Mouse (Mus musculus): ENCODE data around the gene Slc9a9. TPM values are rescaled to one million over a fixed set of nuclear protein-coding genes. Genes with fewer than 3 reads are reported as not detected.

The Slc9a9 gene
- polyA plus RNA-seq, 1 experiment: 4.4 TPM

DNA sequence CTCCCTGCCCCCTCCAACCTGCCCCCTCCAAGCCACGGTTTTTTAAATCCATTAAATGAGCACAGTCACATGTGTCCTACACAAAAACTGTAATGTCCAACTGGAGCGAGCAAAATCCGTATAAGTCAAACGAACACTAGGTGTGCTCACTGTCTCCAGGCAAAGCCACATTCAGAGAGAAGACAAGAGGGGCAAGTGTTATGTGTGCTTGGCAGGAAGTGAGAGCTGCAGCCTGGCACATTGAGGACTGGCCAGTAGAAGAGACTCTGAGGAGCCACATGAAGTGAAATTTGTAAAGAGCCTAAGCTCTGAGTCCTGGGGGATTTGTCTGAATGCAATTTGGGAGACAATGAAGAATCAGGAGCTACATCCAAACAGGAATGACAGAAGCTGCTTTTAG, 481.3 kb downstream of the Slc9a9 start:
- no peak overlapping the region for H3ac ChIP-seq (ENCODE audit: control insufficient read depth, insufficient read length, low read depth)
- no peak for TF ChIP-seq MYOG (IDR thresholded peaks at IDR 0.05; ENCODE audit: control insufficient read depth, extremely low read depth, insufficient read length)
- H3K4me3 ChIP-seq (ENCODE audit: insufficient read depth, poor library complexity, severe bottlenecking): no peak overlapping the region
- no peaks in the 10 kb centered on the region for H3K36me3 ChIP-seq (ENCODE audit: control insufficient read depth, insufficient read depth)
- H3K79me2 ChIP-seq (ENCODE audit: control insufficient read depth, insufficient read depth): no peaks in the 10 kb centered on the region
- no peaks in the 10 kb centered on the region for H3K27me3 ChIP-seq (ENCODE audit: control insufficient read depth, insufficient read depth, insufficient read length)
- H3K79me3 ChIP-seq (ENCODE audit: low read depth): no peaks in the 10 kb centered on the region

DNA sequence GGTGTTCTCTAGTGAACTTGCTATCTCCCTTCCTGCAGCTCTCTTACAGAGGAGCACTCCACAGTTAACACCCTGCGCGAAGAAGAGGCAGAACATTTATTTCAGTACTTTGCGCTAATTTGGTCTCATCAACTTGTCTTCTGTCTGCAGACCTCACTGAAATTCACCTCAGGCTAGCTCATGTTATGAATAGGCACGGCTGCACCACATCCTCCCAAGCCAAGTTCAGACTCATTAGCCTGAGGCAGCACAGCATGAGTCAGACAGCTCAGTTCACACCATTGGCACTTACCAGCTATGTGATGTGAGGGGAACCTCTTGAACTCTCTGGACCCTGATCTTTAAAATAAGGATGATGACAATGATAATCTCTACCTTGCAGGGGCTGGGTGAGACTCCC, 482.0 kb downstream of the Slc9a9 start:
- Histone ChIP-seq H3K79me2 (ENCODE audit: control insufficient read depth, insufficient read depth) (no peaks in the 10 kb centered on the region), H3K79me3 (ENCODE audit: low read depth) (no peaks in the 10 kb centered on the region), H3K36me3 (ENCODE audit: control insufficient read depth, insufficient read depth) (no peaks in the 10 kb centered on the region), H3K27me3 (ENCODE audit: control insufficient read depth, insufficient read depth, insufficient read length) (no peaks in the 10 kb centered on the region), H3K4me3 (ENCODE audit: insufficient read depth, poor library complexity, severe bottlenecking) (no peak overlapping the region), H3ac (ENCODE audit: control insufficient read depth, insufficient read length, low read depth) (no peak overlapping the region)
- no peak for TF ChIP-seq MYOD1 (IDR thresholded peaks at IDR 0.05; ENCODE audit: control insufficient read depth, insufficient read length, low read depth)
- no peak for TF ChIP-seq FOSL1 (IDR thresholded peaks at IDR 0.05; ENCODE audit: insufficient read depth, low read length, poor library complexity, severe bottlenecking)
- TF ChIP-seq USF1 (IDR thresholded peaks at IDR 0.05; ENCODE audit: low read depth): no peak

DNA sequence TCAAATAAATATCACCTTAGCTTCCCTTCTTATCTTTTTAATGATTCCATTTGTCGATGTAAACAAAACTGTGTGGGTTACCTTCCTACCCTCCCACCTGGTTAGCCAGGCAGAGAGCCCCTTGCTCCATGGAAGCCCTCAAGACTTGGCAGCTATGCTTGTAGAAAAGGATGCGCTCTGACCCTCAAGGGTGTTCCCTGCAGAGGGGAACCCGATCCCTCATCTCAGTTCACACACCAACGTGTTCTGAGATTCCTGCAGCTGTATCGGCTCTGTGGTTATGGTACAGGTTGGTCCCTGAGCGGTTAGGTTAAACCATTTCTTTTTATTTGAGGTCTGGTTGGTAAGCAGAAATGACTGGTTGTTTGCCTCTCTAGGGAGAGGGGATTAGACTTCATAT, 484.3 kb downstream of the Slc9a9 start:
- H3K36me3 ChIP-seq (ENCODE audit: control insufficient read depth, insufficient read depth): no peaks in the 10 kb centered on the region
- H3ac ChIP-seq (ENCODE audit: control insufficient read depth, insufficient read length, low read depth): no peak overlapping the region
- H3K79me2 ChIP-seq (ENCODE audit: control insufficient read depth, insufficient read depth): no peaks in the 10 kb centered on the region
- H3K79me3 ChIP-seq (ENCODE audit: low read depth): no peaks in the 10 kb centered on the region
- no peak overlapping the region for H3K4me3 ChIP-seq (ENCODE audit: insufficient read depth, poor library complexity, severe bottlenecking)
- no peak for TF ChIP-seq MYOG (IDR thresholded peaks at IDR 0.05; ENCODE audit: control insufficient read depth, extremely low read depth, insufficient read length)
- TF ChIP-seq MAX (IDR thresholded peaks at IDR 0.05): no peak
- TF ChIP-seq FOSL1 (IDR thresholded peaks at IDR 0.05; ENCODE audit: insufficient read depth, low read length, poor library complexity, severe bottlenecking): no peak
- no peak for TF ChIP-seq CEBPB (IDR thresholded peaks at IDR 0.05; ENCODE audit: low read depth)
- peak; percentile 29 for TF ChIP-seq MYOD1 (IDR thresholded peaks at IDR 0.05; ENCODE audit: control insufficient read depth, insufficient read length, low read depth)
- no peak for TF ChIP-seq CTCF (IDR thresholded peaks at IDR 0.05; ENCODE audit: control insufficient read depth, insufficient read depth, insufficient read length)
- no peak for TF ChIP-seq USF1 (IDR thresholded peaks at IDR 0.05; ENCODE audit: low read depth)
- H3K27me3 ChIP-seq (ENCODE audit: control insufficient read depth, insufficient read depth, insufficient read length): no peaks in the 10 kb centered on the region

DNA sequence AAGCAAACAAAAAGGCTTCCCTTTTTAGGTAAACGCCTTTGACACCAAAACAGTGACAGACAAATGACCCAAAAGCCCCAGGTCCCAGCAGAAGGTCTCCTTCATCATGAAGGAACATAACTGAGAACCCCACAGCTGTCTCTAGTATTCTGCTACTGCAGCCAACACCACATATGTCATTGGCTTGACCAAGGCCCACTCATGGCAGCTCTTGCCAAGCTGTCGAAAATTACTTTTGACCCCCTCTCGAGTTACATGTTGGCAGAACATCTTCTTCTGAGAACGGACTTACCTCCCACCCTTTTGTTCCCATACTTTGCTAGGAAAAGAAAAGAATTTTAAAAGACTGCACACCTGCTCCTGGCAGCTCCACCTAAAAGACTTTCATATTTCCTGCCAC, 488.2 kb downstream of the Slc9a9 start:
- Histone ChIP-seq H3K4me3 (ENCODE audit: insufficient read depth, poor library complexity, severe bottlenecking) (no peak overlapping the region), H3K79me2 (ENCODE audit: control insufficient read depth, insufficient read depth) (no peaks in the 10 kb centered on the region), H3K79me3 (ENCODE audit: low read depth) (no peaks in the 10 kb centered on the region), H3ac (ENCODE audit: control insufficient read depth, insufficient read length, low read depth) (no peak overlapping the region), H3K36me3 (ENCODE audit: control insufficient read depth, insufficient read depth) (no peaks in the 10 kb centered on the region), H3K27me3 (ENCODE audit: control insufficient read depth, insufficient read depth, insufficient read length) (no peaks in the 10 kb centered on the region)
- no peak for TF ChIP-seq FOSL1 (IDR thresholded peaks at IDR 0.05; ENCODE audit: insufficient read depth, low read length, poor library complexity, severe bottlenecking)
- TF ChIP-seq CTCF (IDR thresholded peaks at IDR 0.05; ENCODE audit: control insufficient read depth, insufficient read depth, insufficient read length): no peak
- no peak for TF ChIP-seq USF1 (IDR thresholded peaks at IDR 0.05; ENCODE audit: low read depth)
- no peak for TF ChIP-seq MYOD1 (IDR thresholded peaks at IDR 0.05; ENCODE audit: control insufficient read depth, insufficient read length, low read depth)
- TF ChIP-seq CEBPB (IDR thresholded peaks at IDR 0.05; ENCODE audit: low read depth): no peak
- no peak for TF ChIP-seq MYOG (IDR thresholded peaks at IDR 0.05; ENCODE audit: control insufficient read depth, extremely low read depth, insufficient read length)
- TF ChIP-seq MAX (IDR thresholded peaks at IDR 0.05): no peak

DNA sequence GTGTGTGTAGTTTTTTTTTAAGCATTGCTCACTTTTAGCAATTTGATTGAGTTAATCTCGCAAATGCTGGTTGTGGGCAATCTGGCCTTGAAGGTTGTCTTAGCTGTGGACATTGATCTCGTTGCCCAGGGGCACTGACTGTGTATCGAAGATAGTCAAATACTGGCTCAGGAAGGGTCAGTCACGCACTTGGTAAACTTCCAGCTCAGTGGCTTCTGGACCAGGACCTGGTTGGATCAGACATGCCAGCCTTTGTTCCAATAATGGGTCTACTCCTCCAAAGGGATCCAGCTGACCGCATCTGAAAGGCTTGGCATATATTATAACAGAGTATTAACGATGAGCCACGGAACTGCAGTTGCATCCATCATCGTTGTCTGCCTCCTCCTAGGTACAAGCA, 489.2 kb downstream of the Slc9a9 start:
- no peaks in the 10 kb centered on the region for H3K79me2 ChIP-seq (ENCODE audit: control insufficient read depth, insufficient read depth)
- no peak overlapping the region for H3K4me3 ChIP-seq (ENCODE audit: insufficient read depth, poor library complexity, severe bottlenecking)
- H3K79me3 ChIP-seq (ENCODE audit: low read depth): no peaks in the 10 kb centered on the region
- no peaks in the 10 kb centered on the region for H3K36me3 ChIP-seq (ENCODE audit: control insufficient read depth, insufficient read depth)
- no peak overlapping the region for H3ac ChIP-seq (ENCODE audit: control insufficient read depth, insufficient read length, low read depth)
- TF ChIP-seq FOSL1 (IDR thresholded peaks at IDR 0.05; ENCODE audit: insufficient read depth, low read length, poor library complexity, severe bottlenecking): no peak
- TF ChIP-seq CTCF (IDR thresholded peaks at IDR 0.05; ENCODE audit: control insufficient read depth, insufficient read depth, insufficient read length): no peak
- TF ChIP-seq MAX (IDR thresholded peaks at IDR 0.05): no peak
- H3K27me3 ChIP-seq (ENCODE audit: control insufficient read depth, insufficient read depth, insufficient read length): no peaks in the 10 kb centered on the region

DNA sequence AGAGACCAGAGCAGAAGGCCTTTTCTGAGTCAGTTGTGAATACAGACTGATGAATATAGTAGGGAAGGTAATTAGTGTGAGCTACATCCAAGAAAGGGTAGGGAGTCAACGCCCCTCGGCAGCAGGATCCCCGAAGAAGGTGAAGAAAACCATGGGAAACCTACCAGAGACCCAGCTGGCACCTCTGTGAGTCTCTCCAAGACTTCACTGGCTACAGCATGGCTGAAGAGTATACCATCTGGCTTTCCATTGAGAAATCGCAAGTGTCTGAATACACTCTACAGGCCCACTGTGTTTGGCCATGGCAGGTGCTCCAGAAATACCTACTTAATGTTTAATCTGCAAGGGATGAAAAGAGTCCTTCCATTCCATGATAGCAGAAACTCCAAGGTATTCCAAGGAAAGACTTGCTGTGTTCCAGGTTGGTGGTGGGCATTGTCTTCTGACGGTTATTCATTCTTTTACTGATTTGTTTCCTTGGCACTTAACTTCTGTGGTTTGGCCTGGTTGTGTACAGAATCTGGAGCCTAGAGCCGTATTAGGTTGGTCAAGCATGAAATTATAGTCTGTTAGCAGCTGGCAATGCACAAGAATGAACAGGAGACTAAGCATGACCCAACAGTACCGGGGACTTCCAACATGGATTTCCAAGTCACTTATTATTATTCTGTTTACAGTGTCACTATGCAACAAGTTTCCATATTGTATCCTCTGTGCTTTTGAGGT, 491.0 kb downstream of the Slc9a9 start:
- TF ChIP-seq CTCF (IDR thresholded peaks at IDR 0.05; ENCODE audit: control insufficient read depth, insufficient read depth, insufficient read length) (no peak), USF1 (IDR thresholded peaks at IDR 0.05; ENCODE audit: low read depth) (no peak)
- Histone ChIP-seq H3K79me3 (ENCODE audit: low read depth) (no peaks in the 10 kb centered on the region), H3K36me3 (ENCODE audit: control insufficient read depth, insufficient read depth) (no peaks in the 10 kb centered on the region), H3K79me2 (ENCODE audit: control insufficient read depth, insufficient read depth) (no peaks in the 10 kb centered on the region), H3K4me3 (ENCODE audit: insufficient read depth, poor library complexity, severe bottlenecking) (no peak overlapping the region), H3ac (ENCODE audit: control insufficient read depth, insufficient read length, low read depth) (no peak overlapping the region), H3K27me3 (ENCODE audit: control insufficient read depth, insufficient read depth, insufficient read length) (no peaks in the 10 kb centered on the region)

All from C2C12 (cell line).